Mouse (Mus musculus) liver, postnatal 0 days (tissue): ENCODE measurements around the gene Rnase4. TPM values are rescaled to one million over a fixed set of nuclear protein-coding genes. Genes with fewer than 3 reads are reported as not detected.

Source experiments
- ATAC-seq: fragments of 200-750 bp; cut with Nextera tagmentation; 2 replicates; pipeline ENCODE4 v1.8.0; 2017; ENCODE audit warnings: mild to moderate bottlenecking, moderate library complexity
- DNase-seq: peaks from one replicate; pipeline ENCODE4 v3.0.0-alpha.2; 2016
- H3K27ac ChIP-seq: fragments of 300-500 bp; sonication (generic); 2 replicates; pipeline ENCODE4 v1.5.1; 2014; ENCODE audit warnings: antibody characterized with exemption, moderate library complexity, mild to moderate bottlenecking, low read depth
- H3K27me3 ChIP-seq: fragments of 300-500 bp; sonication (generic); 2 replicates; pipeline ENCODE4 v1.6.1; 2014; ENCODE audit warnings: low read length, control low read depth, mixed read lengths; ENCODE audit not compliant: insufficient read depth
- H3K36me3 ChIP-seq: fragments of 300-500 bp; sonication (generic); replicated peaks from 2 replicates; pipeline ENCODE4 v1.6.1; 2014; ENCODE audit warnings: mild to moderate bottlenecking, control low read depth, low read length, moderate library complexity, mixed read lengths; ENCODE audit not compliant: insufficient read depth
- H3K4me1 ChIP-seq: fragments of 300-500 bp; sonication (generic); 2 replicates; pipeline ENCODE4 v1.6.1; 2014; ENCODE audit warnings: antibody characterized with exemption, mild to moderate bottlenecking, control low read depth; ENCODE audit not compliant: insufficient read depth
- H3K4me2 ChIP-seq: fragments of 300-500 bp; sonication (generic); 2 replicates; pipeline ENCODE4 v1.6.1; 2014; ENCODE audit warnings: low read depth, mild to moderate bottlenecking, low read length, moderate library complexity, mixed read lengths
- H3K4me3 ChIP-seq: fragments of 300-500 bp; sonication (generic); 2 replicates; pipeline ENCODE4 v1.5.1; 2014; ENCODE audit warnings: low read depth, low read length
- H3K9ac ChIP-seq: fragments of 300-500 bp; sonication (generic); replicated peaks from 2 replicates; pipeline ENCODE4 v1.6.1; 2014; ENCODE audit warnings: mild to moderate bottlenecking, moderate library complexity
- H3K9me3 ChIP-seq: fragments of 300-500 bp; sonication (generic); 2 replicates; pipeline ENCODE4 v1.6.1; 2016; ENCODE audit warnings: mild to moderate bottlenecking, control low read depth, low read length, mixed read lengths
- CTCF ChIP-seq: sonication (generic); IDR thresholded peaks from 2 replicates; pipeline ENCODE4 v1.5.1; 2016; ENCODE audit warnings: antibody characterized with exemption, low read depth
- EP300 ChIP-seq: IDR thresholded peaks from 2 replicates; pipeline ENCODE4 v1.6.1; 2016; ENCODE audit warnings: antibody characterized with exemption, low read depth, mild to moderate bottlenecking
- WGBS: fragments of 180-500 bp; shearing (Covaris S2); extraction: QIAGEN DNeasy Blood & Tissue Kit; methylation state at CpG from one replicate; pipeline ENCODE4 v1.1.7; 2014; ENCODE audit not compliant: insufficient replicate concordance; 5-methylcytosine and 5-hydroxymethylcytosine counted together
- polyA plus RNA-seq: library from polyadenylated mRNA; unstranded; fragments of >200 nt; fragmentation: Nextera tagmentation; extraction: Ambion mirVana; gene quantifications from 2 replicates; pipeline ENCODE4 v1.2.1, GENCODE M21; 2015

Gene Rnase4
- polyA plus RNA-seq, 1 experiment from 2014 or later, result 221 TPM

DNA sequence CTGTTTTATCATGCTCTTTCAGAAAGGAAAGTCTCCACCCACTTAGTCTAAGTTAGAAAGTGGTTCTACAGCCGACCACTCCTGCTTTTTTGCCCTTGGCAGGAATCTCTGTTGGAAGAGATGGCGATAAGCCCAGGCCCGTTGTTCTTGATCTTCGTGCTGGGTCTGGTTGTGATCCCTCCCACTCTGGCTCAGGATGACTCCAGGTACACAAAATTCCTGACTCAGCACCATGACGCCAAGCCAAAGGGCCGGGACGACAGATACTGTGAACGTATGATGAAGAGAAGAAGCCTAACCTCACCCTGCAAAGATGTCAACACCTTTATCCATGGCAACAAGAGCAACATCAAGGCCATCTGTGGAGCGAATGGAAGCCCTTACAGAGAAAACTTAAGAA, 10.4 kb downstream of the Rnase4 start:
- WGBS, result 73% methylated on average over 9 of the region's 9 CpGs
- H3K4me3 ChIP-seq, result no peak overlapping the region
- H3K4me2 ChIP-seq, result no peak overlapping the region
- H3K27me3 ChIP-seq, result no peaks in the 10 kb centered on the region
- TF ChIP-seq CTCF (no peak), EP300 (no peak)
- H3K4me1 ChIP-seq, result no peaks in the 10 kb centered on the region; the same call in 1 of the 2 replicates
- H3K9me3 ChIP-seq, result no peaks in the 10 kb centered on the region
- no peak overlapping the region for H3K9ac ChIP-seq
- ATAC-seq (no peak), DNase-seq (no peak)
- 0 out of 2 replicates have a peak, but pooled peaks cover 3% of the 10 kb centered on the region for H3K36me3 ChIP-seq
- H3K27ac ChIP-seq, result no peak overlapping the region

DNA sequence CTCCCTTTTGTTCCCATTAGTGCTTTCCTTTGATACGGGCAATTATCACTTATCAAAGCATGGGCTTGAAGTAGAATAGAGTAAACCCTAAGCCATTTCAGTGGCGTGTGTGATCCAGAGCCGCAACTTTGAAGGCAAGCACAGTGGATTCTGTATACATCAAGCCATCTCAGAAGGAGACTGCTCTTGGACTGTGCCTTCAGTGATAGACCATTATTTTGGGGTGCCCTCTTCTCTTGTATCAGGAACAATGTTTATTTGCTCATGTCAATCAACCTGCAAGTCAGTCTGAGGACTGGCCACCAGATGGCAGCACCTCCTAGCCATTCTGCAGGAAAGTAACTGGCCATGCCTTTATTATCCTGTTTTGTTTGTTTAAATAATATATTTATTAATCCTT, 12.3 kb downstream of the Rnase4 start:
- DNase-seq (peak; percentile 85), ATAC-seq (no peak)
- no peaks in the 10 kb centered on the region for H3K27me3 ChIP-seq
- H3K9me3 ChIP-seq, result no peaks in the 10 kb centered on the region
- H3K9ac ChIP-seq, result no peak overlapping the region
- H3K27ac ChIP-seq, result no peak overlapping the region
- 0 out of 2 replicates have a peak, but pooled peaks cover 3% of the 10 kb centered on the region for H3K36me3 ChIP-seq
- peaks cover 3% of the 10 kb centered on the region; the same call in 1 of the 2 replicates for H3K4me1 ChIP-seq
- TF ChIP-seq EP300 (no peak), CTCF (peak; percentile 93)
- H3K4me3 ChIP-seq, result no peak overlapping the region
- H3K4me2 ChIP-seq, result no peak overlapping the region
- WGBS, result 65% methylated on average over 3 of the region's 3 CpGs

DNA sequence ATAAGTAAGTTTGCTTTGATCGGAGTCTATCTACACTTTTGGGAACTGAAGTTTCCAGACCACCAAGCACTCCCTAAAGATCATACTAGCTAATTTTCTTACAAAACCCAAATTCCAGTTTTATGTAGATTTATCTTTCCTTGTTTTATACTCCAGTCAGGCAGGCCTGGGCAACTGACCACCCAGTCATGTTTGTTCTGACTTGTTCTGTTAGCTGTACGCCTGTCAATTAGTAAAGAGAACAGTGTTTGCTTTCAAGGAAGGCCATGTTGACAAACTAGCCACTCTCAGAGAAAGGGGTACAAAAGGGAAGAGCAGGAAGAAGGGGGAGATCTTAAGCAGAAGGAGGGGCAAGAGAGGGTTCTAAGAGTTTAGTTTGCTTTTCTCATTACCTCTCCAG, 13.5 kb downstream of the Rnase4 start:
- Histone ChIP-seq H3K9ac (no peak overlapping the region), H3K4me3 (no peak overlapping the region), H3K27me3 (no peaks in the 10 kb centered on the region), H3K36me3 (0 out of 2 replicates have a peak, but pooled peaks cover 3% of the 10 kb centered on the region), H3K9me3 (no peaks in the 10 kb centered on the region), H3K4me1 (peaks cover 3% of the 10 kb centered on the region; the same call in 1 of the 2 replicates), H3K27ac (0 out of 2 replicates have a peak overlapping the region, but pooled peaks have one; percentile 6), H3K4me2 (no peak overlapping the region)
- no peak for ATAC-seq
- 67% methylated on average over 2 of the region's 2 CpGs for WGBS
- DNase-seq, result no peak
- TF ChIP-seq EP300, result no peak
- TF ChIP-seq CTCF, result no peak

DNA sequence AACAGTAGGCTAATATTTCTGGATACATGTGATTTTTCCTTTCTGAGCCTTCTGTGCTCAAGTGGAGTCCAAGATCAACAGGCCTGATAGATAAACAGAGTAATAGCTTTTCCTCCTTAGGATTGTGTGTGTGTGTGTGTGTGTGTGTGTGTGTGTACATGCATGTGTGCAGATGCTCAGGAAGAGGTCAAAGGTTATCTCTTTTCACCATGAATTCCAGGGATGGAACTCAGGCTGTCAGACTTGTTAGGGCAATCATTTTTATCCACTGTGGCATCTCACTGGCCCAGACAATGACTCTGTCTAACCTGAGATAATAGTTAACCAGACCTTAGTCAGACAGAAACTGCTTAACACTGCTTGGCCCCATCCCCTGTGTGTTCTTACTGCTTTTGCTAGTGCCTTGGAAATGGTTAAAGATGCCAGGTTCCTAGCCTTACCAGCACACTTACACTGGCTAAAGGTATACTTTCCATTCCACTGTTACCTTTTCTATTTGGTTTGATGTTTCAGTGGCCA, 15.6 kb downstream of the Rnase4 start:
- DNase-seq (no peak), ATAC-seq (peak; percentile 45; the same call in 1 of the 2 replicates)
- Histone ChIP-seq H3K9me3 (no peaks in the 10 kb centered on the region), H3K4me2 (no peak overlapping the region), H3K27me3 (no peaks in the 10 kb centered on the region), H3K27ac (no peak overlapping the region), H3K4me3 (no peak overlapping the region), H3K9ac (no peak overlapping the region), H3K36me3 (0 out of 2 replicates have a peak, but pooled peaks cover 3% of the 10 kb centered on the region), H3K4me1 (peaks cover 3% of the 10 kb centered on the region; the same call in 1 of the 2 replicates)
- TF ChIP-seq CTCF, result no peak
- no peak for TF ChIP-seq EP300

DNA sequence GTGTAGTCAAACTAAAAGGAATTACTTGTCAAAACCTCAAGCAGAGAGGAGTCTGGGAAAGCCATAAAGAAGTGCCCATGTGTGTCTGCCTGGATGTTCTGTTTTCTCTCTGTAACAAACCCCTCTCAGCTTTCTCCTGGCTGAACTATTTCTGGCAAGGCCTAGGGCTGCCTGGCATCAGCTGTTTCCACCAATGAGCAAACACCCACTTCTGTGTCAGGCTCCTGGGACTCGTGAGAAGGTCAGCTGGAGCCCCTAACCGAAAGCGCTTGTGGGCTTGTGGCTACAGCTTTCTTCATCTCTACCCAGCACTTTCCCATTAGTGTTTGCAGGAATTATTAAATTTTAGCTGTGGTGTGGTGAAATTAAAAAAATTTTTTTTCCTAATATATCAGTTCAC, 21.1 kb downstream of the Rnase4 start:
- H3K27ac ChIP-seq, result no peak overlapping the region
- H3K4me2 ChIP-seq, result no peak overlapping the region
- ATAC-seq (no peak), DNase-seq (no peak)
- no peak overlapping the region for H3K4me3 ChIP-seq
- WGBS, result 50% methylated on average over 3 of the region's 3 CpGs
- TF ChIP-seq CTCF (no peak), EP300 (no peak)
- no peaks in the 10 kb centered on the region for H3K9me3 ChIP-seq
- no peaks in the 10 kb centered on the region for H3K4me1 ChIP-seq
- no peaks in the 10 kb centered on the region for H3K27me3 ChIP-seq
- no peak overlapping the region for H3K9ac ChIP-seq
- H3K36me3 ChIP-seq, result no peaks in the 10 kb centered on the region

DNA sequence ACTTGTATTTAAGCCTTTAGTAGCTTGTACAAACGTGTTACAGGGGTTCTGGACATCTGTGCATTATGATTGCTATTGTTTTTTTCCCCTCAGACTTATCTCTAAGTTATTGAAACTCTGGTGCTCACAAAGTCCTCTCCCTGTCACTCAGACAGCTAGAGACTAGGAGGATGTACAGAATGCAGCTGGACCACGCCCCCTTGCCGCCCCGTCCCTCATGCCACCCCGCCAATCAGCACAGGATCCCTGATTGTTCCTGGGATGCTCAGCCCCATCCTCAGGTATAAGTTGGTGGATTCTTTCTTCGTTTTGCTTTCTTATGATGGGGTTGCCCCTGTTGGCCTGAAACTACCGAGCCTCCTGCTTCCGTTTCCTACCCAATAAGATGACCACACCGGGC, 22.6 kb downstream of the Rnase4 start:
- H3K4me2 ChIP-seq, result no peak overlapping the region
- H3K27me3 ChIP-seq, result no peaks in the 10 kb centered on the region
- DNase-seq (no peak), ATAC-seq (no peak)
- no peak overlapping the region for H3K27ac ChIP-seq
- 56% methylated on average over 9 of the region's 9 CpGs for WGBS
- H3K36me3 ChIP-seq, result no peaks in the 10 kb centered on the region
- H3K4me3 ChIP-seq, result no peak overlapping the region
- H3K4me1 ChIP-seq, result no peaks in the 10 kb centered on the region
- no peak overlapping the region for H3K9ac ChIP-seq
- no peaks in the 10 kb centered on the region for H3K9me3 ChIP-seq
- no peak for TF ChIP-seq EP300
- no peak for TF ChIP-seq CTCF
